Mouse (Mus musculus) thymus, postnatal 4 days (tissue): ENCODE data around the gene Arhgef26.

Source experiments
- DNase-seq: peaks from one replicate; pipeline ENCODE4 v3.0.0; 2021

Arhgef26 gene

GRCm38 (mm10) chr3:62392636-62393035 is 54.5 kb downstream of the Arhgef26 start:
- no peak for DNase-seq

GRCm38 (mm10) chr3:62394284-62394683 is 56.1 kb downstream of the Arhgef26 start:
- DNase-seq = no peak

GRCm38 (mm10) chr3:62395368-62395767 is 57.2 kb downstream of the Arhgef26 start:
- no peak for DNase-seq

- no peak for DNase-seq
Measured at GRCm38 (mm10) chr3:62396109-62396508, 58.0 kb downstream of the Arhgef26 start.

- DNase-seq = no peak
Measured at GRCm38 (mm10) chr3:62398094-62398493, 60.0 kb downstream of the Arhgef26 start.

- DNase-seq = no peak
Measured at GRCm38 (mm10) chr3:62399826-62400746, 61.9 kb downstream of the Arhgef26 start.

GRCm38 (mm10) chr3:62402466-62402865 is 64.3 kb downstream of the Arhgef26 start:
- DNase-seq = no peak

- no peak for DNase-seq
Measured at GRCm38 (mm10) chr3:62404477-62405246, 66.5 kb downstream of the Arhgef26 start.

GRCm38 (mm10) chr3:62409555-62410182 is 71.5 kb downstream of the Arhgef26 start:
- no peak for DNase-seq

- no peak for DNase-seq
Measured at GRCm38 (mm10) chr3:62410491-62410890, 72.3 kb downstream of the Arhgef26 start.

GRCm38 (mm10) chr3:62412704-62413103 is 74.6 kb downstream of the Arhgef26 start:
- DNase-seq = no peak

- DNase-seq = no peak
Measured at GRCm38 (mm10) chr3:62414926-62415325, 76.8 kb downstream of the Arhgef26 start.

- no peak for DNase-seq
Measured at GRCm38 (mm10) chr3:62417458-62417857, 79.3 kb downstream of the Arhgef26 start.

GRCm38 (mm10) chr3:62418387-62419138 is 80.4 kb downstream of the Arhgef26 start:
- no peak for DNase-seq

GRCm38 (mm10) chr3:62433675-62434074 is 95.5 kb downstream of the Arhgef26 start:
- DNase-seq = no peak

- DNase-seq = no peak
Measured at GRCm38 (mm10) chr3:62435923-62436322, 97.8 kb downstream of the Arhgef26 start.

GRCm38 (mm10) chr3:62440431-62440969 is 102.4 kb downstream of the Arhgef26 start:
- DNase-seq = no peak

- peak; percentile 7 for DNase-seq
Measured at GRCm38 (mm10) chr3:62443582-62444194, 105.5 kb downstream of the Arhgef26 start.

GRCm38 (mm10) chr3:62446271-62446670 is 108.1 kb downstream of the Arhgef26 start:
- DNase-seq = no peak

- no peak for DNase-seq
Measured at GRCm38 (mm10) chr3:62447151-62447550, 109.0 kb downstream of the Arhgef26 start.

- DNase-seq = no peak
Measured at GRCm38 (mm10) chr3:62449871-62450496, 111.8 kb downstream of the Arhgef26 start.
